Comparison of ENCODE assay signal across 21 mouse cellular contexts in the genomic region with DNA sequence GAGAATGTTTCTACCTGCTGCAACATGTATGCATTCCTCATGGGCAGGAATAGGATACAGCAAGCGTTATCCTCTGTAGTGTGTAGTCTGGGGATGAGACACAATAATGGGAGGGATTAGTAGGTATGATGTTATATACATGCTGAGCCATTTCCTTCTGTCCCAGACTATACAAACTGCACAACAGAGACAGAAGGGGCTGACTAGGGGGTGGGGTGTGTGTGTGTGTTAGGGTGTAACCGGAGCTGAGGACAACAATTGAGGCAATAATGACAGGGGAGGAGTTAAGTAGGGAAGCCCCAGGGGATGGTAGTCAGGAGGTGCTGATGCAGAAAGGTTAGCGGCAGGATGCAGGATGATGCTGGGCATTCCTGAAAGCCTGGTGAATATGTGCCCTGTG. TPM values are rescaled to one million over a fixed set of nuclear protein-coding genes. Genes with fewer than 3 reads are reported as not detected.
DNase-seq lines count a peak whose midpoint lies in the region; ATAC-seq and TF ChIP-seq lines count a peak whose summit lies in the region.
"Had no signal": no experiment of that assay in that cellular context is flagged by ENCODE, and none has a peak within 500 bp of the region (broad histone marks: within the 10 kb centered on the region; RNA-seq: fewer than 3 reads in every experiment).

No protein-coding gene starts in this region.

- no peak overlapping the region for H3K4me2 ChIP-seq in forebrain, embryonic 13.5 days
- no peak overlapping the region for H3K4me2 ChIP-seq in forebrain, postnatal 0 days (ENCODE audit: low read depth)
- H3K4me2 ChIP-seq in embryonic facial prominence, embryonic 13.5 days, result no peak overlapping the region
- H3K4me2 ChIP-seq in midbrain, embryonic 13.5 days (replicated peaks), result no peak overlapping the region
- H3K4me2 ChIP-seq: heart, embryonic 13.5 days; hindbrain, embryonic 15.5 days had no signal

- peak; percentile 90 for TF ChIP-seq EP300 in ES-Bruce4 (IDR thresholded peaks at IDR 0.05; ENCODE audit: insufficient read depth, low read depth, low read length)

- WGBS in forebrain, embryonic 13.5 days, result 19% methylated on average over 3 of the region's 3 CpGs
- 42% methylated on average over 3 of the region's 3 CpGs for WGBS in forebrain, postnatal 0 days
- 26% methylated on average over 3 of the region's 3 CpGs for WGBS in embryonic facial prominence, embryonic 13.5 days
- WGBS in midbrain, embryonic 13.5 days, result 28% methylated on average over 3 of the region's 3 CpGs

- TF ChIP-seq POLR2A in ES-Bruce4 (IDR thresholded peaks at IDR 0.05; ENCODE audit: insufficient read depth, low read length), result no peak

- no peak for ATAC-seq in forebrain, embryonic 13.5 days
- ATAC-seq in forebrain, postnatal 0 days, result no peak
- peak; percentile 81 for ATAC-seq in embryonic facial prominence, embryonic 13.5 days (ENCODE audit: insufficient number of reproducible peaks, insufficient read depth, low FRiP score, low TSS enrichment, low read depth)
- no peak for ATAC-seq in midbrain, embryonic 13.5 days
- no peak for ATAC-seq in activated CD4-positive, CD25-positive, alpha-beta regulatory T cell, adult 4 months
- ATAC-seq: forebrain, embryonic 16.5 days; intestine, embryonic 16.5 days had no signal

- 0 out of 2 replicates have a peak, but pooled peaks cover 8% of the 10 kb centered on the region for H3K4me1 ChIP-seq in forebrain, embryonic 13.5 days
- no peaks in the 10 kb centered on the region for H3K4me1 ChIP-seq in forebrain, postnatal 0 days (ENCODE audit: insufficient read depth)
- peaks cover 2% of the 10 kb centered on the region for H3K4me1 ChIP-seq in ES-Bruce4 (ENCODE audit: control insufficient read depth, insufficient read depth, low read length)
- H3K4me1 ChIP-seq in embryonic facial prominence, embryonic 13.5 days, result no peaks in the 10 kb centered on the region
- H3K4me1 ChIP-seq in midbrain, embryonic 13.5 days (replicated peaks), result no peaks in the 10 kb centered on the region
- H3K4me1 ChIP-seq: hindbrain, embryonic 15.5 days had no signal

- no peaks in the 10 kb centered on the region for H3K27me3 ChIP-seq in forebrain, embryonic 13.5 days
- H3K27me3 ChIP-seq in forebrain, postnatal 0 days (ENCODE audit: insufficient read depth, low read length), result no peaks in the 10 kb centered on the region
- H3K27me3 ChIP-seq in ES-Bruce4 (ENCODE audit: control insufficient read depth, insufficient read depth, low read length, poor library complexity, severe bottlenecking), result no peaks in the 10 kb centered on the region
- no peaks in the 10 kb centered on the region for H3K27me3 ChIP-seq in embryonic facial prominence, embryonic 13.5 days
- H3K27me3 ChIP-seq in midbrain, embryonic 13.5 days, result no peaks in the 10 kb centered on the region
- H3K27me3 ChIP-seq: CH12.LX; heart, embryonic 13.5 days; hindbrain, embryonic 15.5 days had no signal

- TF ChIP-seq CTCF in forebrain, postnatal 0 days (IDR thresholded peaks at IDR 0.05; ENCODE audit: low read depth), result no peak
- TF ChIP-seq CTCF in ES-Bruce4 (IDR thresholded peaks at IDR 0.05; ENCODE audit: low read depth, low read length), result no peak

- DNase-seq in forebrain, postnatal 0 days, result no peak
- DNase-seq in WW6 (ENCODE audit: low read depth, low spot score), result peak; percentile 47
- no peak for DNase-seq in adrenal gland, postnatal 36 days
- DNase-seq: adrenal gland, postnatal 10 days; B cell, adult 2 months; cerebellum, adult 2 months; cerebellum, postnatal 14 days; embryo, embryonic 11 days; gastrocnemius, postnatal 14 days; heart, postnatal 36 days; kidney, adult 2 months had no signal

- no peak overlapping the region for H3K4me3 ChIP-seq in forebrain, embryonic 13.5 days
- H3K4me3 ChIP-seq in forebrain, postnatal 0 days (ENCODE audit: low read depth, low read length), result no peak overlapping the region
- H3K4me3 ChIP-seq in ES-Bruce4 (ENCODE audit: low read depth, low read length), result no peak overlapping the region
- H3K4me3 ChIP-seq in embryonic facial prominence, embryonic 13.5 days, result no peak overlapping the region
- no peak overlapping the region for H3K4me3 ChIP-seq in midbrain, embryonic 13.5 days (replicated peaks)
- H3K4me3 ChIP-seq: heart, embryonic 13.5 days; hindbrain, embryonic 15.5 days had no signal

- H3K27ac ChIP-seq in forebrain, embryonic 13.5 days, result peak overlapping the region; percentile 32; the same call in 1 of the 2 replicates
- no peak overlapping the region for H3K27ac ChIP-seq in forebrain, postnatal 0 days (ENCODE audit: low read depth, low read length)
- H3K27ac ChIP-seq in ES-Bruce4 (ENCODE audit: insufficient read depth, low read length), result no peak overlapping the region
- no peak overlapping the region for H3K27ac ChIP-seq in embryonic facial prominence, embryonic 13.5 days
- no peak overlapping the region for H3K27ac ChIP-seq in midbrain, embryonic 13.5 days
- H3K27ac ChIP-seq: heart, embryonic 13.5 days; hindbrain, embryonic 15.5 days had no signal

- peaks cover 63% of the 10 kb centered on the region for H3K36me3 ChIP-seq in forebrain, embryonic 13.5 days (ENCODE audit: poor library complexity, severe bottlenecking)
- H3K36me3 ChIP-seq in forebrain, postnatal 0 days (ENCODE audit: insufficient read depth), result peaks cover 43% of the 10 kb centered on the region
- H3K36me3 ChIP-seq in ES-Bruce4 (ENCODE audit: control insufficient read depth, insufficient read depth, low read length, poor library complexity, severe bottlenecking), result no peaks in the 10 kb centered on the region
- H3K36me3 ChIP-seq in embryonic facial prominence, embryonic 13.5 days, result peaks cover 41% of the 10 kb centered on the region
- H3K36me3 ChIP-seq in midbrain, embryonic 13.5 days, result peaks cover 69% of the 10 kb centered on the region

- no peak overlapping the region for H3K9ac ChIP-seq in forebrain, embryonic 13.5 days
- H3K9ac ChIP-seq in forebrain, postnatal 0 days, result no peak overlapping the region
- no peak overlapping the region for H3K9ac ChIP-seq in ES-Bruce4 (ENCODE audit: low read depth, poor library complexity, severe bottlenecking)
- H3K9ac ChIP-seq in embryonic facial prominence, embryonic 13.5 days, result no peak overlapping the region
- no peak overlapping the region for H3K9ac ChIP-seq in midbrain, embryonic 13.5 days (replicated peaks)
- H3K9ac ChIP-seq: heart, embryonic 13.5 days; hindbrain, embryonic 15.5 days had no signal

- H3K9me3 ChIP-seq in forebrain, embryonic 13.5 days (replicated peaks), result no peaks in the 10 kb centered on the region
- H3K9me3 ChIP-seq in forebrain, postnatal 0 days (ENCODE audit: low read length), result 0 out of 2 replicates have a peak, but pooled peaks cover 3% of the 10 kb centered on the region
- H3K9me3 ChIP-seq in ES-Bruce4 (replicated peaks; ENCODE audit: control insufficient read depth, insufficient read depth, low read length, poor library complexity, severe bottlenecking), result no peaks in the 10 kb centered on the region; the same call in 1 of the 2 replicates
- no peaks in the 10 kb centered on the region for H3K9me3 ChIP-seq in embryonic facial prominence, embryonic 13.5 days
- H3K9me3 ChIP-seq in midbrain, embryonic 13.5 days, result no peaks in the 10 kb centered on the region
- H3K9me3 ChIP-seq: hindbrain, embryonic 15.5 days had no signal

RNA-seq across cellular contexts. Expression of a gene that starts 28.6 kb away (rescaled TPM):
- polyA plus RNA-seq in forebrain, embryonic 13.5 days (2015; fragmentation: Nextera tagmentation; extraction: Ambion mirVana), result 74.4 and 77.3 TPM in 2 replicates
- 57.6 and 60.9 TPM in 2 replicates for total RNA-seq in forebrain, postnatal 0 days (2014; rRNA removed)
- polyA plus RNA-seq in forebrain, postnatal 0 days (2015; fragmentation: Nextera tagmentation; extraction: Ambion mirVana), result 38.4 and 45.8 TPM in 2 replicates
- polyA plus RNA-seq in ES-Bruce4 (2011; ENCODE audit: insufficient read depth, insufficient read length, low read depth, missing spikeins), result 25.4 and 30.6 TPM in 2 replicates
- polyA plus RNA-seq in embryonic facial prominence, embryonic 13.5 days (2015; fragmentation: Nextera tagmentation; extraction: Ambion mirVana), result 32.3 and 35.2 TPM in 2 replicates
- 90.4 and 91.7 TPM in 2 replicates for polyA plus RNA-seq in midbrain, embryonic 13.5 days (2015; fragmentation: Nextera tagmentation; extraction: Ambion mirVana)
- 10 to 100 TPM; 51.0 to 52.1 TPM for polyA plus RNA-seq in activated CD4-positive, CD25-positive, alpha-beta regulatory T cell, adult 4 months (2017; shearing (Covaris generic))
- 10 to 100 TPM; 18.6 to 18.7 TPM for total RNA-seq in adrenal gland, postnatal 36 days (2021)
